Comparison of ENCODE assay signal across 8 mouse cellular contexts in genomic region chr19:47917396-47917795, GRCm38 (mm10). TPM values are rescaled to one million over a fixed set of nuclear protein-coding genes. Genes with fewer than 3 reads are reported as not detected.
DNase-seq lines count a peak whose midpoint lies in the region; ATAC-seq and TF ChIP-seq lines count a peak whose summit lies in the region.

No protein-coding gene starts in this region.

- peak overlapping the region; percentile 76; the same call in 1 of the 2 replicates for H3K4me3 ChIP-seq in kidney, embryonic 14.5 days (ENCODE audit: low read length)
- no peak overlapping the region for H3K4me3 ChIP-seq in embryonic facial prominence, embryonic 11.5 days (ENCODE audit: low read depth, low read length)
- H3K4me3 ChIP-seq in midbrain, postnatal 0 days (ENCODE audit: low read depth, low read length): no peak overlapping the region

- TF ChIP-seq CTCF in midbrain, postnatal 0 days (IDR thresholded peaks at IDR 0.05): no peak

- H3K27me3 ChIP-seq in kidney, embryonic 14.5 days (ENCODE audit: control insufficient read depth, insufficient read depth, low read length): no peaks in the 10 kb centered on the region
- no peaks in the 10 kb centered on the region for H3K27me3 ChIP-seq in embryonic facial prominence, embryonic 11.5 days (ENCODE audit: control insufficient read depth, insufficient read depth, low read length)
- no peaks in the 10 kb centered on the region for H3K27me3 ChIP-seq in midbrain, postnatal 0 days (ENCODE audit: insufficient read depth, low read length)

- DNase-seq in kidney, postnatal 36 days: no peak
- DNase-seq in embryonic facial prominence, embryonic 11.5 days (ENCODE audit: low spot score): peak; percentile 21
- peak; percentile 28 for DNase-seq in induced T-regulatory cell, adult 2 months (ENCODE audit: low read depth)
- DNase-seq in midbrain, postnatal 0 days (ENCODE audit: low spot score): no peak
- DNase-seq in adrenal gland, postnatal 10 days: no peak
- no peak for DNase-seq in T-cell, adult 2 months (ENCODE audit: low spot score)
- DNase-seq in layer of hippocampus, adult 8-10 months (ENCODE audit: low spot score in 2 of 2): no peak

- no peak for ATAC-seq in kidney, embryonic 14.5 days (ENCODE audit: low FRiP score, low TSS enrichment)
- ATAC-seq in embryonic facial prominence, embryonic 11.5 days (replicated peaks; ENCODE audit: insufficient number of reproducible peaks, low FRiP score, low TSS enrichment, low read depth): no peak
- ATAC-seq in midbrain, postnatal 0 days (ENCODE audit: low FRiP score): no peak

- H3K36me3 ChIP-seq in kidney, embryonic 14.5 days (ENCODE audit: control insufficient read depth, insufficient read depth, low read length): no peaks in the 10 kb centered on the region
- no peaks in the 10 kb centered on the region for H3K36me3 ChIP-seq in embryonic facial prominence, embryonic 11.5 days (replicated peaks; ENCODE audit: control insufficient read depth, insufficient read depth, low read depth, low read length)
- no peaks in the 10 kb centered on the region for H3K36me3 ChIP-seq in midbrain, postnatal 0 days (ENCODE audit: insufficient read depth, low read length)

- WGBS in kidney, embryonic 14.5 days: 40% methylated on average over 4 of the region's 4 CpGs
- WGBS in embryonic facial prominence, embryonic 11.5 days: 18% methylated on average over 4 of the region's 4 CpGs
- 19% methylated on average over 4 of the region's 4 CpGs for WGBS in midbrain, postnatal 0 days

- peak overlapping the region; percentile 75 for H3K4me2 ChIP-seq in kidney, embryonic 14.5 days (replicated peaks; ENCODE audit: low read depth, low read length)
- peak overlapping the region; percentile 42 for H3K4me2 ChIP-seq in embryonic facial prominence, embryonic 11.5 days (ENCODE audit: low read depth, low read length)
- peak overlapping the region; percentile 95 for H3K4me2 ChIP-seq in midbrain, postnatal 0 days (ENCODE audit: low read depth, low read length, poor library complexity, severe bottlenecking)

- H3K9ac ChIP-seq in kidney, embryonic 14.5 days (ENCODE audit: low read depth, low read length): peak overlapping the region; percentile 80; the same call in 1 of the 2 replicates
- no peak overlapping the region for H3K9ac ChIP-seq in embryonic facial prominence, embryonic 11.5 days (replicated peaks; ENCODE audit: low read length)
- H3K9ac ChIP-seq in midbrain, postnatal 0 days (replicated peaks; ENCODE audit: low read length, poor library complexity, severe bottlenecking): 0 out of 2 replicates have a peak overlapping the region, but pooled peaks have one; percentile 10

- no peaks in the 10 kb centered on the region for H3K9me3 ChIP-seq in kidney, embryonic 14.5 days (ENCODE audit: control insufficient read depth, low read length)
- no peaks in the 10 kb centered on the region for H3K9me3 ChIP-seq in embryonic facial prominence, embryonic 11.5 days (replicated peaks; ENCODE audit: control insufficient read depth, low read length)
- H3K9me3 ChIP-seq in midbrain, postnatal 0 days (ENCODE audit: low read length): no peaks in the 10 kb centered on the region

- H3K4me1 ChIP-seq in kidney, embryonic 14.5 days (ENCODE audit: control insufficient read depth, insufficient read depth, low read length): peaks cover 24% of the 10 kb centered on the region
- no peaks in the 10 kb centered on the region; the same call in 1 of the 2 replicates for H3K4me1 ChIP-seq in embryonic facial prominence, embryonic 11.5 days (ENCODE audit: control insufficient read depth, insufficient read depth, low read length)
- peaks cover 2% of the 10 kb centered on the region; the same call in 1 of the 2 replicates for H3K4me1 ChIP-seq in midbrain, postnatal 0 days (ENCODE audit: insufficient read depth, low read length)

- H3K27ac ChIP-seq in kidney, embryonic 14.5 days (ENCODE audit: low read depth, low read length): no peak overlapping the region
- no peak overlapping the region for H3K27ac ChIP-seq in embryonic facial prominence, embryonic 11.5 days (replicated peaks; ENCODE audit: low read depth, low read length)
- H3K27ac ChIP-seq in midbrain, postnatal 0 days (ENCODE audit: low read depth, low read length): no peak overlapping the region

RNA-seq across cellular contexts. Expression of gene Cfap43, which starts 1.7 kb away (rescaled TPM):
- polyA plus RNA-seq in kidney, embryonic 14.5 days (2014; fragmentation: Nextera tagmentation; extraction: Ambion mirVana): 0.03 and 0.14 TPM in 2 replicates
- 0.06 TPM in 1 of 2 replicates, not detected in the other for polyA plus RNA-seq in embryonic facial prominence, embryonic 11.5 days (2014; fragmentation: Nextera tagmentation; extraction: Ambion mirVana)
- total RNA-seq in midbrain, postnatal 0 days (2014; rRNA removed): 0.66 and 4.2 TPM in 2 replicates
- 0.82 and 2.6 TPM in 2 replicates for polyA plus RNA-seq in midbrain, postnatal 0 days (2015; fragmentation: Nextera tagmentation; extraction: Ambion mirVana)
- total RNA-seq in adrenal gland, postnatal 10 days (2021): not detected
- total RNA-seq in layer of hippocampus, adult 8-10 months (2022): 1 to 10 TPM in 3 of 4 experiments, under 1 TPM in 1; 0.77 to 2.8 (median 1.7) TPM

RNA-seq across cellular contexts. Expression of gene Itprip, which starts 1.7 kb away (rescaled TPM):
- 8.3 and 14.6 TPM in 2 replicates for polyA plus RNA-seq in kidney, embryonic 14.5 days (2014; fragmentation: Nextera tagmentation; extraction: Ambion mirVana)
- 10.4 and 12.3 TPM in 2 replicates for polyA plus RNA-seq in embryonic facial prominence, embryonic 11.5 days (2014; fragmentation: Nextera tagmentation; extraction: Ambion mirVana)
- total RNA-seq in midbrain, postnatal 0 days (2014; rRNA removed): 2.7 and 3.5 TPM in 2 replicates
- polyA plus RNA-seq in midbrain, postnatal 0 days (2015; fragmentation: Nextera tagmentation; extraction: Ambion mirVana): 1.4 and 1.5 TPM in 2 replicates
- total RNA-seq in adrenal gland, postnatal 10 days (2021): 10 to 100 TPM; 11.7 to 14.5 TPM
- 1 to 10 TPM; 1.3 to 2.6 (median 1.8) TPM for total RNA-seq in layer of hippocampus, adult 8-10 months (2022)

RNA-seq across cellular contexts. Expression of gene Cfap58, which starts 20.1 kb away (rescaled TPM):
- polyA plus RNA-seq in kidney, embryonic 14.5 days (2014; fragmentation: Nextera tagmentation; extraction: Ambion mirVana): 0.09 TPM in 1 of 2 replicates, not detected in the other
- polyA plus RNA-seq in embryonic facial prominence, embryonic 11.5 days (2014; fragmentation: Nextera tagmentation; extraction: Ambion mirVana): 0.10 TPM in 1 of 2 replicates, not detected in the other
- 0.38 and 1.2 TPM in 2 replicates for total RNA-seq in midbrain, postnatal 0 days (2014; rRNA removed)
- 0.54 and 0.91 TPM in 2 replicates for polyA plus RNA-seq in midbrain, postnatal 0 days (2015; fragmentation: Nextera tagmentation; extraction: Ambion mirVana)
- under 1 TPM in 1 of 2 experiments, not detected in 1; 0.06 TPM for total RNA-seq in adrenal gland, postnatal 10 days (2021)
- under 1 TPM; 0.22 to 0.61 (median 0.51) TPM for total RNA-seq in layer of hippocampus, adult 8-10 months (2022)

RNA-seq across cellular contexts. Expression of gene Gsto2, which starts 52.1 kb away (rescaled TPM):
- 1.8 and 2.1 TPM in 2 replicates for polyA plus RNA-seq in kidney, embryonic 14.5 days (2014; fragmentation: Nextera tagmentation; extraction: Ambion mirVana)
- 0.77 and 1.3 TPM in 2 replicates for polyA plus RNA-seq in embryonic facial prominence, embryonic 11.5 days (2014; fragmentation: Nextera tagmentation; extraction: Ambion mirVana)
- total RNA-seq in midbrain, postnatal 0 days (2014; rRNA removed): 0.16 and 0.66 TPM in 2 replicates
- polyA plus RNA-seq in midbrain, postnatal 0 days (2015; fragmentation: Nextera tagmentation; extraction: Ambion mirVana): 1.1 TPM in 2 replicates
- total RNA-seq in adrenal gland, postnatal 10 days (2021): 1 to 10 TPM; 2.6 to 3.7 TPM
- 1 to 10 TPM; 2.2 to 4.1 (median 2.9) TPM for total RNA-seq in layer of hippocampus, adult 8-10 months (2022)

Comparison
In these comparisons a context has a peak if more than half of its experiments do, and no peak if none do; other contexts are left out.
1. H3K4me2 ChIP-seq: peak in every context shown above with its lines; median percentile 95 in midbrain, postnatal 0 days; 75 in kidney, embryonic 14.5 days; 42 in embryonic facial prominence, embryonic 11.5 days.
2. DNase-seq: peak in embryonic facial prominence, embryonic 11.5 days (single experiment) and induced T-regulatory cell, adult 2 months (single experiment); none in kidney, postnatal 36 days (0 of 2), midbrain, postnatal 0 days (single experiment), adrenal gland, postnatal 10 days (single experiment), T-cell, adult 2 months (single experiment) and layer of hippocampus, adult 8-10 months (0 of 2).